Mouse (Mus musculus) kidney, postnatal 4 days (tissue): ENCODE data around the gene Rgs17.

ENCODE experiments used
- DNase-seq, 2 experiments: peaks; one replicate each; pipeline ENCODE4 v3.0.0; 2021; ENCODE audit warnings: mixed read lengths in 2 of 2

Rgs17 gene

GRCm38 (mm10) chr10:5823740-5824491 is 98.3 kb downstream of the Rgs17 start, which contains the start of gene Mtrf1l:
TSS of gene Mtrf1l (minus strand) at chr10:5823910.
- peak; percentile 98 for DNase-seq

- no peak for DNase-seq
Observed at GRCm38 (mm10) chr10:5823291-5823739, 98.9 kb downstream of the Rgs17 start.

- DNase-seq = no peak
Observed at GRCm38 (mm10) chr10:5818772-5819171, 103.4 kb downstream of the Rgs17 start.

GRCm38 (mm10) chr10:5815968-5816367 is 106.2 kb downstream of the Rgs17 start:
- no peak for DNase-seq

GRCm38 (mm10) chr10:5813724-5814123 is 108.5 kb downstream of the Rgs17 start:
- no peak for DNase-seq

GRCm38 (mm10) chr10:5807683-5808082 is 114.5 kb downstream of the Rgs17 start:
- no peak for DNase-seq

GRCm38 (mm10) chr10:5806996-5807395 is 115.2 kb downstream of the Rgs17 start:
- DNase-seq = no peak

- DNase-seq = no peak
Observed at GRCm38 (mm10) chr10:5806416-5806815, 115.8 kb downstream of the Rgs17 start.

GRCm38 (mm10) chr10:5805731-5806307 is 116.4 kb downstream of the Rgs17 start:
- peak; percentile 96 to 98 for DNase-seq

- DNase-seq = peak; percentile 98 to 99
Observed at GRCm38 (mm10) chr10:5805243-5805730, 116.9 kb downstream of the Rgs17 start, which contains the start of gene Fbxo5. TSS of gene Fbxo5 (minus strand) at chr10:5805600.

- peak; percentile 24 to 33 for DNase-seq
Observed at GRCm38 (mm10) chr10:5804691-5805156, 117.5 kb downstream of the Rgs17 start.

GRCm38 (mm10) chr10:5803739-5804138 is 118.5 kb downstream of the Rgs17 start:
- no peak for DNase-seq

- peak in 1 of 2 experiments; percentile 13 for DNase-seq
Observed at GRCm38 (mm10) chr10:5802866-5803265, 119.3 kb downstream of the Rgs17 start.

- no peak for DNase-seq
Observed at GRCm38 (mm10) chr10:5800490-5800889, 121.7 kb downstream of the Rgs17 start.

- no peak for DNase-seq
Observed at GRCm38 (mm10) chr10:5798069-5798468, 124.1 kb downstream of the Rgs17 start.

- peak; percentile 77 for DNase-seq
Observed at GRCm38 (mm10) chr10:5790657-5791056, 131.5 kb downstream of the Rgs17 start.

GRCm38 (mm10) chr10:5786923-5787322 is 135.3 kb downstream of the Rgs17 start:
- peak; percentile 36 to 47 for DNase-seq
